Mouse (Mus musculus): Measurements from ENCODE around the gene Cd247.
"Not testable (repeated sequence)": the region's sequence is repeated elsewhere in the genome, so short reads cannot be mapped to it uniquely, and the experiment has no call there.

Cd247 gene

GRCm38 (mm10) chr1:165788511-165788910 lies at the start of gene Cd247:
TSS of gene Cd247 (plus strand) at chr1:165788681.
- DNase-seq = no peak

GRCm38 (mm10) chr1:165738985-165739384 lies 49.5 kb upstream of the Cd247 start:
- no peak for DNase-seq

- DNase-seq = no peak
These were observed 46.5 kb upstream of the Cd247 start for GRCm38 (mm10) chr1:165741989-165742388.

GRCm38 (mm10) chr1:165748053-165748452 lies 40.4 kb upstream of the Cd247 start:
- no peak for DNase-seq

GRCm38 (mm10) chr1:165751142-165751541 lies 37.3 kb upstream of the Cd247 start:
- no peak for DNase-seq

GRCm38 (mm10) chr1:165751838-165752237 lies 36.6 kb upstream of the Cd247 start:
- no peak for DNase-seq

- no peak for DNase-seq
These were observed 34.3 kb upstream of the Cd247 start for GRCm38 (mm10) chr1:165754205-165754604.

- DNase-seq = no peak
These were observed 33.3 kb upstream of the Cd247 start for GRCm38 (mm10) chr1:165755194-165755593.

- no peak for DNase-seq
These were observed 26.8 kb upstream of the Cd247 start for GRCm38 (mm10) chr1:165761522-165762305.

- not testable (repeated sequence) for DNase-seq
These were observed 26.0 kb upstream of the Cd247 start for GRCm38 (mm10) chr1:165762498-165762897.

- no peak for DNase-seq
These were observed 25.4 kb upstream of the Cd247 start for GRCm38 (mm10) chr1:165762914-165763634.

GRCm38 (mm10) chr1:165763635-165764372 lies 24.7 kb upstream of the Cd247 start, which contains the start of gene Creg1:
TSS of gene Creg1 (plus strand) at chr1:165763746.
- peak; percentile 97 for DNase-seq

GRCm38 (mm10) chr1:165764571-165764970 lies 23.9 kb upstream of the Cd247 start:
- DNase-seq = no peak

GRCm38 (mm10) chr1:165765041-165765440 lies 23.4 kb upstream of the Cd247 start:
- DNase-seq = no peak

- no peak for DNase-seq
These were observed 22.7 kb upstream of the Cd247 start for GRCm38 (mm10) chr1:165765651-165766294.

GRCm38 (mm10) chr1:165766295-165766890 lies 22.1 kb upstream of the Cd247 start:
- DNase-seq = no peak

- no peak for DNase-seq
These were observed 19.5 kb upstream of the Cd247 start for GRCm38 (mm10) chr1:165768894-165769512.

- DNase-seq = no peak
These were observed 18.2 kb upstream of the Cd247 start for GRCm38 (mm10) chr1:165770181-165770759.

- DNase-seq = peak; percentile 86
These were observed 17.0 kb upstream of the Cd247 start for GRCm38 (mm10) chr1:165771491-165771897.

- no peak for DNase-seq
These were observed 16.5 kb upstream of the Cd247 start for GRCm38 (mm10) chr1:165771998-165772397.

- peak; percentile 83 for DNase-seq
These were observed 12.8 kb upstream of the Cd247 start for GRCm38 (mm10) chr1:165775518-165776294.

Measured in retina, postnatal 1 day (tissue).